16 mouse cellular contexts compared by ENCODE assay signal in the genomic region with DNA sequence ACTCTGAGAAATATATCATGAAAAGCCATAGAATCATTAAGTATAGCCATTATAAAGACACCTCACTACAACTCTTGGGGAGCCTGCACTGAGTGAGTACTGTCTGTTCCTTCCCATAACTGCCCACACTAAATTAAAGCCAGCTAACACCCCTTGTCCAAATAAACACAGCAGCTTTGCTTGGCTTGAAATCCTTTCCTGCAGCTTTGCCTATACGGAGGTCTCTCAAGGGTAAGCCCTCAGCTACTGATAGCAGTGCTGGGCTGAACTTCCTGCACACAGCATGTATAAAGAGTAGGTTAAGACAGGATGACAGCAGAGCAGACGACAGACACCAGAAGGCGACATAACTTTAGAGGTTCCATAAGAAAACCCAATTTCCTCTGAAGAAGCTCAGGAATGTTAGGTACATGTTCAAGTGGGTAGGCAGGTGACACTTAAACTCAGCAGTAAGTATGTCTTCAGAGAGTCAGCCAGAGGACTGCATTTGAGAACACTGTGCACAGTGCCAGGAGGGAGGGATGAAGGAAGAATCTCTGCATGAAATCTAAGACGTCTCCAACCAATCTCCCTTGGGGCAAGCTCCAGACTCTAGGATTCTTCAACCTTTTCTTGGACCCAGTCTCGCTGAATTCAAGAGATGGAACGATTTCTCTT. TPM values are rescaled to one million over a fixed set of nuclear protein-coding genes. Genes with fewer than 3 reads are reported as not detected.
DNase-seq lines count a peak whose midpoint lies in the region; ATAC-seq and TF ChIP-seq lines count a peak whose summit lies in the region.
"Had no signal": no experiment of that assay in that cellular context is flagged by ENCODE, and none has a peak within 500 bp of the region (broad histone marks: within the 10 kb centered on the region; RNA-seq: fewer than 3 reads in every experiment).

No protein-coding gene starts in this region.

- no peak overlapping the region for H3K9ac ChIP-seq in heart, embryonic 11.5 days (ENCODE audit: low read depth, low read length)
- H3K9ac ChIP-seq: forebrain, postnatal 0 days; intestine, embryonic 15.5 days; kidney, embryonic 15.5 days had no signal

- 42% methylated on average over 6 of the region's 6 CpGs for WGBS in heart, embryonic 11.5 days (ENCODE audit: insufficient replicate concordance)

- no peaks in the 10 kb centered on the region for H3K9me3 ChIP-seq in heart, embryonic 11.5 days (replicated peaks; ENCODE audit: control insufficient read depth, low read length)
- H3K9me3 ChIP-seq: G1E; intestine, embryonic 15.5 days; kidney, embryonic 15.5 days had no signal

- no peak overlapping the region for H3K4me3 ChIP-seq in heart, embryonic 11.5 days (ENCODE audit: low read depth, low read length)
- no peak overlapping the region for H3K4me3 ChIP-seq in layer of hippocampus, adult 2 months
- H3K4me3 ChIP-seq: intestine, embryonic 15.5 days; kidney, embryonic 15.5 days had no signal

- no peak for DNase-seq in heart, adult 11 months
- no peak for DNase-seq in layer of hippocampus, adult 2 months (ENCODE audit: low spot score in 2 of 2)
- DNase-seq in layer of hippocampus, postnatal 36 days: no peak
- peak; percentile 36 for DNase-seq in gonadal fat pad, adult 2 months (ENCODE audit: low read depth)
- DNase-seq in lung, postnatal 25 days (ENCODE audit: low spot score): peak; percentile 27
- DNase-seq in spleen, postnatal 36 days (ENCODE audit: low spot score in 2 of 2): no peak
- no peak for DNase-seq in ovary, postnatal 36 days (ENCODE audit: low spot score)
- DNase-seq: cerebellum, adult 8-10 months; forebrain, postnatal 0 days; heart, postnatal 4 days; thymus, postnatal 14 days had no signal

- no peak overlapping the region for H3K4me2 ChIP-seq in heart, embryonic 11.5 days
- H3K4me2 ChIP-seq: intestine, embryonic 15.5 days; kidney, embryonic 15.5 days had no signal

- H3K27ac ChIP-seq in heart, embryonic 11.5 days (ENCODE audit: low read depth, low read length): 0 out of 2 replicates have a peak overlapping the region, but pooled peaks have one; percentile 15
- peak overlapping the region; percentile 37; the same call in 1 of the 2 replicates for H3K27ac ChIP-seq in layer of hippocampus, adult 2 months
- H3K27ac ChIP-seq: intestine, embryonic 15.5 days; kidney, embryonic 15.5 days; stomach, postnatal 0 days had no signal

- TF ChIP-seq CTCF in layer of hippocampus, adult 2 months (conservative IDR thresholded peaks at IDR 0.05): no peak

- ATAC-seq in heart, embryonic 11.5 days (replicated peaks; ENCODE audit: insufficient number of reproducible peaks, low FRiP score, low TSS enrichment): peak; percentile 57
- ATAC-seq: forebrain, postnatal 0 days; intestine, embryonic 15.5 days had no signal

- H3K4me1 ChIP-seq in heart, embryonic 11.5 days (ENCODE audit: control insufficient read depth, insufficient read depth, low read length): no peaks in the 10 kb centered on the region
- H3K4me1 ChIP-seq: intestine, embryonic 15.5 days; kidney, embryonic 15.5 days had no signal

- no peaks in the 10 kb centered on the region for H3K36me3 ChIP-seq in heart, embryonic 11.5 days (ENCODE audit: control insufficient read depth, insufficient read depth, low read length)

- H3K27me3 ChIP-seq in heart, embryonic 11.5 days (ENCODE audit: control insufficient read depth, insufficient read depth, low read length): no peaks in the 10 kb centered on the region
- H3K27me3 ChIP-seq: intestine, embryonic 15.5 days; kidney, embryonic 15.5 days had no signal

RNA-seq across cellular contexts. Expression of gene Foxred1, which starts 28.2 kb away (rescaled TPM):
- 44.9 and 49.6 TPM in 2 replicates for polyA plus RNA-seq in heart, embryonic 11.5 days (2014; fragmentation: Nextera tagmentation; extraction: Ambion mirVana)
- total RNA-seq in layer of hippocampus, adult 2 months (2021): 10 to 100 TPM; 35.4 to 37.3 TPM
- 10 to 100 TPM; 35.6 to 39.1 TPM for total RNA-seq in layer of hippocampus, postnatal 36 days (2021)
- polyA plus RNA-seq in gonadal fat pad, adult 2 months (2012; rRNA removed): 36.9 and 41.5 TPM in 2 replicates

RNA-seq across cellular contexts. Expression of gene Fam118b, which starts 28.6 kb away (rescaled TPM):
- 27.3 and 30.3 TPM in 2 replicates for polyA plus RNA-seq in heart, embryonic 11.5 days (2014; fragmentation: Nextera tagmentation; extraction: Ambion mirVana)
- total RNA-seq in layer of hippocampus, adult 2 months (2021): 10 to 100 TPM; 27.2 to 35.4 TPM
- total RNA-seq in layer of hippocampus, postnatal 36 days (2021): 10 to 100 TPM; 28.7 to 33.9 TPM
- polyA plus RNA-seq in gonadal fat pad, adult 2 months (2012; rRNA removed): 13.9 and 18.8 TPM in 2 replicates

RNA-seq across cellular contexts. Expression of gene Rpusd4, which starts 28.6 kb away (rescaled TPM):
- polyA plus RNA-seq in heart, embryonic 11.5 days (2014; fragmentation: Nextera tagmentation; extraction: Ambion mirVana): 25.0 and 28.3 TPM in 2 replicates
- 10 to 100 TPM; 10.9 to 11.0 TPM for total RNA-seq in layer of hippocampus, adult 2 months (2021)
- 10 to 100 TPM; 11.8 to 12.0 TPM for total RNA-seq in layer of hippocampus, postnatal 36 days (2021)
- 9.4 and 11.5 TPM in 2 replicates for polyA plus RNA-seq in gonadal fat pad, adult 2 months (2012; rRNA removed)

RNA-seq across cellular contexts. Expression of gene Tirap, which starts 39.0 kb away (rescaled TPM):
- 9.4 and 11.7 TPM in 2 replicates for polyA plus RNA-seq in heart, embryonic 11.5 days (2014; fragmentation: Nextera tagmentation; extraction: Ambion mirVana)
- total RNA-seq in layer of hippocampus, adult 2 months (2021): 1 to 10 TPM; 1.6 to 2.7 TPM
- total RNA-seq in layer of hippocampus, postnatal 36 days (2021): 1 to 10 TPM; 1.5 to 2.4 TPM
- 12.2 and 13.6 TPM in 2 replicates for polyA plus RNA-seq in gonadal fat pad, adult 2 months (2012; rRNA removed)

RNA-seq across cellular contexts. Expression of gene Srpr, which starts 39.1 kb away (rescaled TPM):
- polyA plus RNA-seq in heart, embryonic 11.5 days (2014; fragmentation: Nextera tagmentation; extraction: Ambion mirVana): 95.7 and 107 TPM in 2 replicates
- 10 to 100 TPM; 65.4 to 65.6 TPM for total RNA-seq in layer of hippocampus, adult 2 months (2021)
- 10 to 100 TPM; 62.7 to 68.3 TPM for total RNA-seq in layer of hippocampus, postnatal 36 days (2021)
- 134 and 157 TPM in 2 replicates for polyA plus RNA-seq in gonadal fat pad, adult 2 months (2012; rRNA removed)

Comparison
In these comparisons a context has a peak if more than half of its experiments do, and no peak if none do; other contexts are left out.
1. DNase-seq: peak in gonadal fat pad, adult 2 months (single experiment) and lung, postnatal 25 days (single experiment); none in heart, adult 11 months (single experiment), layer of hippocampus, adult 2 months (0 of 2), layer of hippocampus, postnatal 36 days (0 of 2), spleen, postnatal 36 days (0 of 2) and ovary, postnatal 36 days (single experiment).